ENCODE assay signal across 9 mouse cellular contexts in genomic region chr16:49278478-49278877, GRCm38 (mm10).
DNase-seq lines count a peak whose midpoint lies in the region; ATAC-seq lines count a peak whose summit lies in the region.
"Had no signal": no experiment of that assay in that cellular context is flagged by ENCODE, and none has a peak within 500 bp of the region (broad histone marks: within the 10 kb centered on the region; RNA-seq: fewer than 3 reads in every experiment).

No protein-coding gene starts in this region.

- H3K9ac ChIP-seq in kidney, embryonic 14.5 days (ENCODE audit: low read depth, low read length), result no peak overlapping the region
- no peak overlapping the region for H3K9ac ChIP-seq in liver, embryonic 11.5 days (ENCODE audit: low read depth, low read length)
- no peak overlapping the region for H3K9ac ChIP-seq in neural tube, embryonic 13.5 days
- H3K9ac ChIP-seq: heart, embryonic 13.5 days had no signal

- no peaks in the 10 kb centered on the region for H3K4me1 ChIP-seq in kidney, embryonic 14.5 days (ENCODE audit: control insufficient read depth, insufficient read depth, low read length)
- H3K4me1 ChIP-seq in liver, embryonic 11.5 days (replicated peaks; ENCODE audit: control insufficient read depth, insufficient read depth, low read length), result no peaks in the 10 kb centered on the region
- no peaks in the 10 kb centered on the region for H3K4me1 ChIP-seq in neural tube, embryonic 13.5 days (replicated peaks)
- H3K4me1 ChIP-seq: heart, embryonic 13.5 days had no signal

- no peaks in the 10 kb centered on the region for H3K36me3 ChIP-seq in kidney, embryonic 14.5 days (ENCODE audit: control insufficient read depth, insufficient read depth, low read length)
- H3K36me3 ChIP-seq in liver, embryonic 11.5 days (ENCODE audit: control insufficient read depth, insufficient read depth, low read length), result no peaks in the 10 kb centered on the region
- H3K36me3 ChIP-seq in neural tube, embryonic 13.5 days, result no peaks in the 10 kb centered on the region
- H3K36me3 ChIP-seq: heart, embryonic 13.5 days had no signal

- 3% methylated on average over 2 of the region's 2 CpGs for WGBS in kidney, embryonic 14.5 days
- 11% methylated on average over 2 of the region's 2 CpGs for WGBS in liver, embryonic 11.5 days
- WGBS in neural tube, embryonic 13.5 days, result 3% methylated on average over 2 of the region's 2 CpGs

- no peaks in the 10 kb centered on the region for H3K27me3 ChIP-seq in kidney, embryonic 14.5 days (ENCODE audit: control insufficient read depth, insufficient read depth, low read length)
- H3K27me3 ChIP-seq in liver, embryonic 11.5 days (replicated peaks; ENCODE audit: control insufficient read depth, insufficient read depth, low read length), result no peaks in the 10 kb centered on the region
- no peaks in the 10 kb centered on the region for H3K27me3 ChIP-seq in neural tube, embryonic 13.5 days
- H3K27me3 ChIP-seq: heart, embryonic 13.5 days had no signal

- no peak overlapping the region for H3K4me3 ChIP-seq in kidney, embryonic 14.5 days (ENCODE audit: low read length)
- H3K4me3 ChIP-seq in liver, embryonic 11.5 days (ENCODE audit: low read depth, low read length), result no peak overlapping the region
- no peak overlapping the region for H3K4me3 ChIP-seq in neural tube, embryonic 13.5 days
- H3K4me3 ChIP-seq: heart, embryonic 13.5 days had no signal

- no peaks in the 10 kb centered on the region for H3K9me3 ChIP-seq in kidney, embryonic 14.5 days (ENCODE audit: control insufficient read depth, low read length)
- H3K9me3 ChIP-seq in liver, embryonic 11.5 days (ENCODE audit: control insufficient read depth, low read length), result no peaks in the 10 kb centered on the region
- no peaks in the 10 kb centered on the region for H3K9me3 ChIP-seq in neural tube, embryonic 13.5 days
- H3K9me3 ChIP-seq: heart, embryonic 13.5 days had no signal

- H3K27ac ChIP-seq in kidney, embryonic 14.5 days (ENCODE audit: low read depth, low read length), result no peak overlapping the region
- H3K27ac ChIP-seq in liver, embryonic 11.5 days (ENCODE audit: low read depth, low read length), result no peak overlapping the region
- no peak overlapping the region for H3K27ac ChIP-seq in neural tube, embryonic 13.5 days (replicated peaks)
- H3K27ac ChIP-seq: heart, embryonic 13.5 days had no signal

- ATAC-seq in common myeloid progenitor, adult 5-6 weeks (replicated peaks; ENCODE audit: low read depth, poor library complexity, severe bottlenecking), result peak; percentile 96
- peak; percentile 77 for ATAC-seq in kidney, embryonic 14.5 days (ENCODE audit: low FRiP score, low TSS enrichment)
- ATAC-seq in liver, embryonic 11.5 days (replicated peaks; ENCODE audit: low FRiP score), result 0 out of 2 replicates have a peak, but pooled peaks have one; percentile 45
- peak; percentile 69 for ATAC-seq in neural tube, embryonic 13.5 days (ENCODE audit: low read depth)

- no peak overlapping the region for H3K4me2 ChIP-seq in kidney, embryonic 14.5 days (replicated peaks; ENCODE audit: low read depth, low read length)
- H3K4me2 ChIP-seq in liver, embryonic 11.5 days, result no peak overlapping the region
- H3K4me2 ChIP-seq in neural tube, embryonic 13.5 days, result no peak overlapping the region
- H3K4me2 ChIP-seq: heart, embryonic 13.5 days had no signal

- peak; percentile 75 for DNase-seq in CD4-positive, CD25-positive, alpha-beta regulatory T cell, adult 2 months (ENCODE audit: low read depth, low spot score)
- peak; percentile 50 to 91 for DNase-seq in adrenal gland, adult (ENCODE audit: inconsistent age in 2 of 2, low spot score in 1 of 2)
- peak; percentile 22 for DNase-seq in gastrocnemius, postnatal 25 days
- peak; percentile 38 for DNase-seq in liver, embryonic 11.5 days (ENCODE audit: low spot score)
- peak; percentile 8 to 62 for DNase-seq in thymus, postnatal 10 days (ENCODE audit: low spot score in 2 of 2)

Comparison
In these comparisons a context has a peak if more than half of its experiments do, and no peak if none do; other contexts are left out.
1. DNase-seq: peak in every context shown above with its lines; median percentile 75 in CD4-positive, CD25-positive, alpha-beta regulatory T cell, adult 2 months; 70 in adrenal gland, adult; 38 in liver, embryonic 11.5 days; 35 in thymus, postnatal 10 days; 22 in gastrocnemius, postnatal 25 days.
2. ATAC-seq: peak in every context shown above with its lines; median percentile 96 in common myeloid progenitor, adult 5-6 weeks; 77 in kidney, embryonic 14.5 days; 69 in neural tube, embryonic 13.5 days; 45 in liver, embryonic 11.5 days.